Comparison of ENCODE assay signal across 16 mouse cellular contexts in genomic region chr1:83276637-83277036, GRCm38 (mm10).
DNase-seq lines count a peak whose midpoint lies in the region; TF ChIP-seq lines count a peak whose summit lies in the region.
"Had no signal": no experiment of that assay in that cellular context is flagged by ENCODE, and none has a peak within 500 bp of the region (broad histone marks: within the 10 kb centered on the region; RNA-seq: fewer than 3 reads in every experiment).

No protein-coding gene starts in this region.

- no peaks in the 10 kb centered on the region for H3K36me3 ChIP-seq in testis, adult 2 months (ENCODE audit: control insufficient read depth, insufficient read depth, low read length)
- H3K36me3 ChIP-seq: embryonic facial prominence, embryonic 12.5 days; limb, embryonic 10.5 days; neural tube, embryonic 13.5 days had no signal

- TF ChIP-seq POLR2A in cerebellum, adult 2 months (IDR thresholded peaks at IDR 0.05; ENCODE audit: borderline replicate concordance, insufficient read depth, low read length) = no peak
- no peak for TF ChIP-seq POLR2A in testis, adult 2 months (IDR thresholded peaks at IDR 0.05; ENCODE audit: control insufficient read depth, low read depth, low read length)

- H3K27me3 ChIP-seq in cerebellum, adult 2 months (ENCODE audit: control insufficient read depth, insufficient read depth, low read length) = no peaks in the 10 kb centered on the region
- no peaks in the 10 kb centered on the region for H3K27me3 ChIP-seq in testis, adult 2 months (ENCODE audit: control insufficient read depth, insufficient read depth, low read length)
- H3K27me3 ChIP-seq: embryonic facial prominence, embryonic 12.5 days; neural tube, embryonic 13.5 days had no signal

- 14% methylated on average over 9 of the region's 9 CpGs for WGBS in cerebellum, adult 2 months

- H3K4me1 ChIP-seq in cerebellum, adult 2 months (ENCODE audit: control insufficient read depth, insufficient read depth, low read length) = peaks cover 35% of the 10 kb centered on the region
- H3K4me1 ChIP-seq in testis, adult 2 months (ENCODE audit: control insufficient read depth, insufficient read depth, low read length) = peaks cover 7% of the 10 kb centered on the region
- H3K4me1 ChIP-seq: embryonic facial prominence, embryonic 12.5 days; heart, embryonic 10.5 days; limb, embryonic 10.5 days had no signal

- TF ChIP-seq CTCF in cerebellum, adult 2 months (IDR thresholded peaks at IDR 0.05; ENCODE audit: borderline replicate concordance, insufficient read depth, low read depth, low read length) = no peak
- TF ChIP-seq CTCF in testis, adult 2 months (IDR thresholded peaks at IDR 0.05; ENCODE audit: control insufficient read depth, insufficient read depth, insufficient replicate concordance, low read depth, low read length) = no peak

- H3K4me3 ChIP-seq in cerebellum, adult 2 months (replicated peaks; ENCODE audit: insufficient read depth, low read depth, low read length) = no peak overlapping the region
- H3K4me3 ChIP-seq in testis, adult 2 months (ENCODE audit: control insufficient read depth, low read depth, low read length) = peak overlapping the region; percentile 90
- H3K4me3 ChIP-seq: embryonic facial prominence, embryonic 12.5 days; heart, embryonic 10.5 days; limb, embryonic 10.5 days; neural tube, embryonic 13.5 days had no signal

- peak overlapping the region; percentile 44 for H3K27ac ChIP-seq in cerebellum, adult 2 months (ENCODE audit: insufficient read depth, low read length)
- H3K27ac ChIP-seq in testis, adult 2 months (ENCODE audit: control insufficient read depth, insufficient read depth, low read depth, low read length) = peak overlapping the region; percentile 87
- H3K27ac ChIP-seq: embryonic facial prominence, embryonic 12.5 days; heart, embryonic 10.5 days; limb, embryonic 10.5 days; neural tube, embryonic 13.5 days had no signal

- no peak for DNase-seq in cerebellum, adult 2 months
- DNase-seq in cerebellum, adult 9-11 months = no peak
- DNase-seq in heart, adult 11 months = peak; percentile 84
- DNase-seq in heart, postnatal 4 days = no peak
- DNase-seq in layer of hippocampus, postnatal 14 days (ENCODE audit: low spot score in 2 of 2) = peak; percentile 17 to 30
- no peak for DNase-seq in layer of hippocampus, adult 9-11 months
- DNase-seq in testis, postnatal 14 days (ENCODE audit: low spot score) = no peak
- DNase-seq: kidney, postnatal 25 days; liver; lung, postnatal 4 days; thymus, postnatal 36 days had no signal

Comparison
In these comparisons a context has a peak if more than half of its experiments do, and no peak if none do; other contexts are left out.
1. DNase-seq: peak in heart, adult 11 months (single experiment) and layer of hippocampus, postnatal 14 days (2 of 2); none in cerebellum, adult 2 months (0 of 2), cerebellum, adult 9-11 months (single experiment), heart, postnatal 4 days (single experiment), layer of hippocampus, adult 9-11 months (single experiment) and testis, postnatal 14 days (single experiment).